Mouse (Mus musculus) urinary bladder, postnatal 14 days (tissue): ENCODE results near the gene Wapl.

ENCODE experiments used
- DNase-seq: peaks from one replicate; pipeline ENCODE4 v3.0.0; 2021; ENCODE audit warnings: low spot score

The Wapl gene

DNA sequence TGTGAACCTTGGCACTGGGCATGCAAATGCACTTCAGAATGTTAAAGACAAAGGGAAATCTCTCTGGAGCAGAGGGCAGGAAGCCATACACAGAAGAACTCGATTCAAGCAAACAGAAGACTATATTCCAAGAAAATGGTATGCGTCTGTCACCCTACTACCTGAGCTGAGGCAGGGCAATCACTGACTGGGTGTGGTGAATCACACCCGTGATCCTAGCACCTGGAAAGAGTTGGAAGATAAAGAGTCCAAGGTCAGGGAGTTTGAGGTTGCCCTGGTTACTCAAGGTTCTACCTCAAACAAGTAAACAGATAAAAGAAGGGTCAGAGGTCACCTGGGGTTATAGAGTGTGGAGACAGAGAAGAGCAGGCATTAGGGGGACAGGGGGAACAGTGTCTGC, 100.0 kb downstream of the Wapl start:
- DNase-seq, result no peak

DNA sequence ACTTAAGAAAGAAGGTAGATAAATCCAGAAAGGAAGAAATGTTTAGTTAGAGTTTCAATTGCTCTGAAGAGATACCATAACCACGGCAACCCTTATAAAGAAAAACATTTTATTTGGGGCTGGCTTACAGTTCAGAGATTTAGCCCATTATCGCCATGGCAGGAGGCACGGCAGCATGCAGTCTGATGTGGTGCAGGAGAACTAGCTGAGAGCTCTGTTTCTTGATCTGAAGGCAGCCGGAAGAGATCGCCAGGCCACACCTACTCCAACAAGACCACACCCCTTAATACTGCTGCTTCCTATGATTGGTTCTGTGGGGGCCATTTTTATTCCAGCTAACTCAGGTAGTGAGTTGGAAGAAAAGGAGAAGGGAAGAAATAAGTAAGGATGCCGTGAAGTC, 100.5 kb downstream of the Wapl start:
- no peak for DNase-seq

DNA sequence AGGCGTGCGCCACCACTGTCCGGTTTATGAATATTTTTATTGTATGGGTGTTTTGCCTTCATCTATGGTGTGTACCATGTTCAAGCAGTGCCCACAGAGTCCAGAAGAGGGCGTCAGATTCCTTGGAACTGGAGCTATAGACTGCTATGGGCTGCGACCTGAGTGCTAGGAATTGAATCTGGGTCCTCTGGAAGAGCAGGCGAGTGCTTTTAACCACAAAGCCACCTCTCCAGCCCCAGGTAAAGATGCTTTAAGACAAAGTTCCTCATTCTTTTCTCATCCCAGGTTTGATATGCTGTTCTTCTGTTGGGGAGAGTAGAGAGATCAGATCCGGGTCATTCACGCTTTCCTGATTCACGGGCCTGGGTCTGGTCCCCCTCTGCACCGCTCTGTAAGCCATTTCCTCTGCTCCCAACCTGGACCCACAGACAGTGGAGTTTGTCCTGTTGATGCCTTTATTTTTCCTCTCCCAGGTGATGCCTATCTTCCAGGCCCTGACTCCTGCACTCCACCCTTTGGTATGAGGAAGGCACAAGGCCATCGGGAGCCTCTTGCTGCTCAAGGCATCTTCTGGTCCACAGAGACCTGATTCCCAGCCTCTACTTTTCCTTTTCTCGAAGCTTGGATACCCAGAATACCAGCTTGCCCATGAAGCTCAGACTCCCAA, 103.1 kb downstream of the Wapl start:
- DNase-seq, result no peak

DNA sequence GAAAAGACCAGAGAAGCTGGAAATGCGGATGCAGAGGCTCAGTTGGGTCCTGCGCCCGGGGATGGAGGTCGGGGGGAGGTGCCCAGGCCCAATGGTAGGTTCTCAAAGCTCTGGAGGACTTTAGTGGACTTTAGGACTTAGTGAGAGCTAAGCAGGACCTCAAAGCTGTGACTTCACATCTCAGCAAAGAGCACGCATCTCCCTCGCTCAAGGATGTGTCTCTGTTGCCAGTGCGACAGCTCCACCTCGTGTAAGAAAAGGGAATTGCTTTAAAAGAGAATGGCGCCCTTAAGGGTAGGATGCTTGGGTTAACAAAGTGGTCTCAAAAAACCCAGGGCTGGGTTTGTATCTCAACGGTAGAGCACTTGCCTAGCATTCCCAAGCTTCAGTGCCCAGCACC, 104.1 kb downstream of the Wapl start:
- peak; percentile 24 for DNase-seq

DNA sequence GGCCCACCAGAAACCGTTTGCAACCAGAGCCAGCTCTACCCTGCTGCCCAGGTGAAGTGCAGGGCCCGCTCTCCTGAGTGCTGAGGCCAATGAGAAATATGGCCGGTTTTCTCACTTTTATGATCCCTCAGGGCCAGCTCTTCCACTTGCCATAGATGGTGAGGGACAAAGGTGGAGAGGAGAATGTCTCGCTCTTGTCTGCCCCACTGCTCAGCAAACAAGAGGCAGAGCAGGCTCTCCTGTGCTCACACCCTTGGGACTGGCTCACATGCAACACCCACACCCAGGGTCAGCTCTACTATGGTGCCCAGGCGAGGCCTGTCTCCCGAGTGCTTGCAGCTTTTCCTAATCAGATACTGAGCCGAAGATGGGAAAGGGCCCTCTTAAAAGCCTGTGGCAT, 105.0 kb downstream of the Wapl start:
- DNase-seq, result no peak

DNA sequence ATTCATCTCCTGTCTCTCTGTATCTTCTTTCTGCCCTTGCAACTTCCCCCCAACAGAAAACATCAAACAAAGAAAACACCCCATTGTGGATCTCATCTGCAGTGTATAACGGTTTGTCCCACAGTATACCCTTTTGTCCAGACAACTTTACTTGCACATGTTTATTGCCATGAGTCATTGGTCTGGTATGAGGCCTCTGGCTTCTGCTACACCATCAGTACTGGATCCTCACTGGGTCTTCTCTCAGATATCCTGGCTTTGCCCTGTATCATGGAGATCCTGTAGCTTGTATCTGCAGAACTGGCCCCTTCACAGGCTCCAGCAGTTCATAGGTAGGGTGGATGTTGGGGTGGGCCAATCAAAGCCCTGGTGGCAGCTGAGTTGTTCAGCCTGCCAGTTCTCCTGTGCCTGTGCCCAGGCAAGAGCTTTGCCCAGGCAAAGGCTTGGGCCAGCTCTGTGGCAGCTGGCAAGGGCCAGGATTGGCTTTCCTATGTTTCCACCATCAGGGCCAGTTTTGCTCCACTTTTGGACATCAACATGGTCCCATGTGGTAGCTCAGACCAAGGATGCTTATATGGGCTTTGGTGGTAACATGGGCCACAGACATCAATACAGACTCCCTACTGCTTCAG, 119.8 kb downstream of the Wapl start:
- DNase-seq, result no peak
